Mouse (Mus musculus) T-helper 17 cell (primary cell): ENCODE measurements at regions not wholly inside any gene's neighbourhood (a gene's known extent, or its start where the extent isn't known, plus 50 kb on each side); places are given as distances from the start of the nearest gene placed in this dataset.

Source experiments
- in situ Hi-C, 2 experiments: fragments of 300-600 bp; cut with MboI, MseI; formaldehyde crosslinking; loops; 1 replicate in 1 of 2; 2 replicates in 1 of 2; pipeline ENCODE4 v1.15.1; 2025; ENCODE audit warnings: high pct_unique_total_duplicates in 2 of 2

DNA sequence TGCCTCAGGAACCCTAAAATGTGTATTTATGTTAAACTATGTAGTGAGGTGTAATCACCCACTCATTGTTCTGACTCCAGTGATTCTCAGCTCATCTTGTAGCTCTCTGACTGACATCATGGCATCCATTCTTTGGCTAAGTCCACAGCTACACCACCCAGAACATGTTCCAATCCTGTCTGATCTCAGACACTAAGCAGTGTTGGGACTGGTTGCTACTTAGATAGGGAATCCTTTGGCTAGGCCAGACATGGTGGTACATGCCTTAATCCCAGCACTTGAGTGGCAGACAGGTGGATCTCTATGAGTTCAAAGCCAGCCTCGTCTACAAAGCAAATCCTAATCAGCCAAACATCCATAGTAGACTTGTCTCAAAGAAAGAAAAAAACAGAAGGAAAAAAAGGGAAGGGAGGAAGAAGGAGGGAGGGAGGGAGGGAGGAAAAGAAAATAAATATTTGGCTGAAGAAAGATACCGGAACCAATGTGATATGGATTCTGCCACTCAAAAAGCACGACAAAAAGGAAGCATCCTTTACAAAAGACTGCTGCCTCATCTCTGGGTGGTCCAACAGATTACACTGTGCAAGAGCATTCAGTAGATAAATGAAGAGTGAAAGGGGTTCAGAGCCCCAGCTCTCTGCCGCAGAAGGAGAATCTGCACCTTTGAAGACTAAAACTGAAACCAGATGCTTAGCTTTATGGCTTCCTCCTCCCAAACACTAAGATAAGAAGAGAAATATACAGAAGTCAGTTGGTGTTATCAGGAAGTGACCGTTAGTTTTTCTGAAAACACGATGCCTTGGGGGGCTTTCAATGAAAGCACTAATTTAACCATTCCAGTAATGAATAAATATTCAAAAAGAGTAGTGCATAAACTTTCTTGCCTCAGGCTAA lies 51.5 kb upstream of the Med13 start:
- in situ Hi-C loops, result loop anchor here in 1 of 2 experiments (10.0 kb wide), 1 partner anchor 314 kb away; no protein-coding TSS in a partner anchor

GRCm38 (mm10) chr11:86409580-86409947 lies 52.2 kb upstream of the Med13 start:
- in situ Hi-C loops, result loop anchor here in 1 of 2 experiments (10.0 kb wide), 1 partner anchor 315 kb away; no protein-coding TSS in a partner anchor

DNA sequence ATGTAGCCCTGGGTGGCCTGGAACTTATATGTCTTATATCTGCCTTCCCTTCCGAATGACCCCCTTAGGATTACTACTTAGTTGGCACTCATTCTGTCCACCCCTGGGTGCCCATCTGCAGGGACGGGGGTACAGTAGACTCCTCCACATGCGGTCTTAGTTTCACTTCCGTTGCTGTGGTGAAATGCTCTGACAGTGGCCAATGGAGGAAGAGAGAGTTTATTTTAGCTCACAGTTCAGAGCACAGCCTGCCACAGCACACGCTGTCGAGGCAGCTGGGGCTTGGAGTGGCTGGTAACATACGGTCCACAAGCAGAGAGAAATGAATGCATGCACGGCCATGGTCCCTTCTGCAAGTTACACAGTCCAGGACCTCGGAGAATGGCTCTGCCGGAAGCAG lies 53.1 kb upstream of the Med13 start:
- in situ Hi-C loops, result no loop called here

GRCm38 (mm10) chr11:86412772-86413390 lies 55.5 kb upstream of the Med13 start:
- in situ Hi-C loops, result no loop called here

DNA sequence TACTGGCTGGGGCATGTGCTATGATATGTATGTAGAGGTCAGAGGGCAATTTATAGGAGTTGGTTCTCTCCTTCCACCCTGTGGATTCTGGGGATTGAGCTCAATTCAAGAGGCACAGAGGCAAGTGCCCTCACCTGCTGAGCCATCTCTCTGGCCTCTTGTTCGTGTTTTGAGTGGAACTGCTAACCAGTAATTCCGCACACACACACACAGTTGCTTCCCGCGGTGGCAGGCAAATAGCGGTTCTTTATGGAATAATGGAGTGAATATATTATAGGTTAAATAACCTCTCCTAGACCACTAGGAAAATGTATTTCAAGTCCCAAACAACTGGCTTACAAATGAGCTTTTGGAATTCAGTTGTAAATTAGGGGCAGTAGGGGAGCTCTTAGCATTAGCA lies 59.1 kb upstream of the Med13 start:
- in situ Hi-C loops, result no loop called here

GRCm38 (mm10) chr11:86417164-86417563 lies 59.8 kb upstream of the Med13 start:
- in situ Hi-C loops, result no loop called here

GRCm38 (mm10) chr11:86419810-86420483 lies 62.5 kb upstream of the Med13 start:
- in situ Hi-C loops, result no loop called here

DNA sequence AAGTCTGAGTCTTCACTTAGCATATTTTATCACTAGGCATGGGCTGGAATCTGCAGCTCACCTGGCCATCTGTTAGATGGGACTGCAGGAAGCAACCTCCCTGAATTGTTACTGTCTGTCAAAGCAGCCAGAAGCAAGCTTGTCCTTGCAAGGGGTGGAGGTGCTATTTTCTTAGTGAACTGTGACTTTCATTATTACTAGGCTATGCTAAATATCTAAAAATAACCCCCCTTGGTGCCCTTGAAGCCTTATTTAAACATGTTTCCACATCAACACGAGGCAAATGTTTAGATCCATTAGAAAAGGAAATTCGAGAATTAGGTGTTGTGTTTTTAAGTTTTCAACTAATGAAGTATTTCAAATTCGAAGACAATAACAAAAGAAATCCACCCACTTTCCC lies 55.5 kb upstream of the Rnft1 start:
- in situ Hi-C loops, result no loop called here

DNA sequence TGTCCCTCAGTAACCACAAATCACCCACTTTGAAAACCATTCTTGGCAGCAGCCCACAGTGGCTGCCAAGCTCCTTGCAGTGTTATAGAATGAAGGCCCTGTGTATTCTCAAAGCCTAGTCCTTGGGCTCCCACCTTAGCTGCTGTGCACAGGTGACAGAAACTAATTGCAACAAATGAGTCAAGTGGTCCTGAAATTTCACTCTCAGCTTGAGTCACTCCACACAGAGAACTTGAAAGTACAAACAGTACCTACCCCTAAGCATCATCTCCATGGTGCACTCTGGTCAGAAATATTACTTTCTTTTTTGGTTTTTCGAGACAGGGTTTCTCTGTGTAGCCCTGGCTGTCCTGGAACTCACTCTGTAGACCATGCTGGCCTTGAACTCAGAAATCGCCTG lies 54.2 kb upstream of the Rnft1 start:
- in situ Hi-C loops, result loop anchor here in 1 of 2 experiments (10.0 kb wide), 1 partner anchor 125 kb away; no protein-coding TSS in a partner anchor

- in situ Hi-C loops, result loop anchor here in 1 of 2 experiments (10.0 kb wide), 1 partner anchor 127 kb away; no protein-coding TSS in a partner anchor
Observed at GRCm38 (mm10) chr11:86431550-86431949, 52.9 kb upstream of the Rnft1 start.

DNA sequence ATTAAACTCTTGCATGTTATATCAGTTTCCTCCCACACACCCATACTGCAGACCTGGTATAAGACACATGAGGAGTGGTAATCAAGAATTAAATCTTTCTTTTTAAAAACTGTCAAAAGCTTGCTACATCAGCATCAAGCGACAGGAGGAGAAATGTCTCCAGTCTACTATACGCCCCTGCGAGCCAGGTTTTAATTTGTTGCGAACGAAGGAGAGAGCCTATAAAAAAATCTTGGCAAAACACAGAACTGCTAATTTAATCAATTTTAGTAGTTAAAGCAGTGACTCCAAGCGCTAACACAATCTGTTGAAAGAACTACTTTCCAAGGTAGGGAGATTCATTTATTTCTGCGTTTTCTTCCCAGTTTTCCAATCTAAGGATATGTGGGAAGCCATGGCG lies 50.4 kb upstream of the Rnft1 start:
- in situ Hi-C loops, result loop anchor here in 1 of 2 experiments (10.0 kb wide), 1 partner anchor 129 kb away; no protein-coding TSS in a partner anchor
